Mouse (Mus musculus) limb, embryonic 10.5 days (tissue): ENCODE measurements around the gene Fkbp5. TPM values are rescaled to one million over a fixed set of nuclear protein-coding genes. Genes with fewer than 3 reads are reported as not detected.
"Not testable (repeated sequence)": the region's sequence is repeated elsewhere in the genome, so short reads cannot be mapped to it uniquely, and the experiment has no call there.

Experiments
- DNase-seq: peaks from one replicate; pipeline ENCODE4 v3.0.0-alpha.2; 2017; ENCODE audit warnings: low spot score
- H3K27ac ChIP-seq: fragments of 300-500 bp; sonication (generic); 2 replicates; pipeline ENCODE4 v1.5.1; 2016; ENCODE audit warnings: mild to moderate bottlenecking
- H3K27me3 ChIP-seq: fragments of 300-500 bp; sonication (generic); 2 replicates; pipeline ENCODE4 v1.6.1; 2016; ENCODE audit warnings: low read depth, mild to moderate bottlenecking; ENCODE audit not compliant: poor library complexity, severe bottlenecking
- H3K36me3 ChIP-seq: fragments of 300-500 bp; sonication (generic); 2 replicates; pipeline ENCODE4 v1.6.1; 2016; ENCODE audit warnings: mild to moderate bottlenecking, moderate library complexity
- H3K4me1 ChIP-seq: fragments of 300-500 bp; sonication (generic); 2 replicates; pipeline ENCODE4 v1.6.1; 2016
- H3K4me3 ChIP-seq: fragments of 300-500 bp; sonication (generic); 2 replicates; pipeline ENCODE4 v1.5.1; 2016; ENCODE audit warnings: mild to moderate bottlenecking, moderate library complexity
- H3K9me3 ChIP-seq: fragments of 300-500 bp; sonication (generic); replicated peaks from 2 replicates; pipeline ENCODE4 v1.6.1; 2016; ENCODE audit warnings: mild to moderate bottlenecking
- WGBS: fragments of 180-500 bp; shearing (Covaris S2); methylation state at CpG from one replicate; pipeline ENCODE4 v1.1.7; 2016; 5-methylcytosine and 5-hydroxymethylcytosine counted together
- polyA plus RNA-seq: library from polyadenylated mRNA; unstranded; fragments of >200 nt; fragmentation: Nextera tagmentation; extraction: Ambion mirVana; gene quantifications from 2 replicates; pipeline ENCODE4 v1.2.1, GENCODE M21; 2016

Fkbp5 gene
- polyA plus RNA-seq, 1 experiment from 2014 or later, result 32.6 TPM

DNA sequence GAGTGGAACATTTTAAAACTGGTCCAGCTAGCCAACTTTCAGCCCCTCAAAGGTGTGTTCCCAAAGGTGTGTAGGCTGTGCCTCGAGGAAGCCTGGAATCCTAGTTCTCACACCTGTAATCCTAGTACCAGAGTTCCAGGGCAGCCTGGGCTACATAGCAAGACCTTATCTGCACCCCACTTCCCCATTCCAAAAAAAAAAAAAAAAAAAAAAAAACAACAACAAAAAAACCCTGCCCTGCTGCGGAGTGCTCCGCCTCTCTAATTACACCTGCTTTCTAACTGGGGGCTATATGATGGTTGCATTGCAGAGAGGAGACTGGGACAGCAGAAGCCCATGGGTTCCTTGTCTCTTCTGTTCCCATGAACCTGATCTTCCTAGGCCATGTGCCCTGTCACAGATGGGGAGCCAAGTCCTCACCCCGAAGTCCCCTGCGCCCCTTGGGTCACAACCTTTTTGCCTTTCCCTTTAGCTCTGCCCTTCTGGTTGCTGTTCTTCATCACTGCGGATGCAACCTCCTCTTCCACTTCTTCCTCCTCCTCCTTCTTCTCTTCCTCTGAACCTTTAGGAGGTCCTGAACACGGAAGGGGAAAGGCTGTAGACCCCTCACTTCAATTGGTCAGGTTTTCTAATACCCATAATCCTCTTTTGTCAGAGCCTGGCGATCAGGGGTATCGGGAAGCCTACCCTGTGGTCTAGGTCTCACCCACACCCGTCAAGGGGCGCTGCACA is 155.2 kb downstream of the Fkbp5 start:
- H3K4me3 ChIP-seq, result peak overlapping the region; percentile 51
- no peaks in the 10 kb centered on the region for H3K9me3 ChIP-seq
- H3K4me1 ChIP-seq, result peaks cover 49% of the 10 kb centered on the region
- DNase-seq, result no peak
- no peaks in the 10 kb centered on the region for H3K36me3 ChIP-seq
- peaks cover 93% of the 10 kb centered on the region for H3K27me3 ChIP-seq
- WGBS, result 30% methylated on average over 11 of the region's 11 CpGs
- H3K27ac ChIP-seq, result peak overlapping the region; percentile 74

DNA sequence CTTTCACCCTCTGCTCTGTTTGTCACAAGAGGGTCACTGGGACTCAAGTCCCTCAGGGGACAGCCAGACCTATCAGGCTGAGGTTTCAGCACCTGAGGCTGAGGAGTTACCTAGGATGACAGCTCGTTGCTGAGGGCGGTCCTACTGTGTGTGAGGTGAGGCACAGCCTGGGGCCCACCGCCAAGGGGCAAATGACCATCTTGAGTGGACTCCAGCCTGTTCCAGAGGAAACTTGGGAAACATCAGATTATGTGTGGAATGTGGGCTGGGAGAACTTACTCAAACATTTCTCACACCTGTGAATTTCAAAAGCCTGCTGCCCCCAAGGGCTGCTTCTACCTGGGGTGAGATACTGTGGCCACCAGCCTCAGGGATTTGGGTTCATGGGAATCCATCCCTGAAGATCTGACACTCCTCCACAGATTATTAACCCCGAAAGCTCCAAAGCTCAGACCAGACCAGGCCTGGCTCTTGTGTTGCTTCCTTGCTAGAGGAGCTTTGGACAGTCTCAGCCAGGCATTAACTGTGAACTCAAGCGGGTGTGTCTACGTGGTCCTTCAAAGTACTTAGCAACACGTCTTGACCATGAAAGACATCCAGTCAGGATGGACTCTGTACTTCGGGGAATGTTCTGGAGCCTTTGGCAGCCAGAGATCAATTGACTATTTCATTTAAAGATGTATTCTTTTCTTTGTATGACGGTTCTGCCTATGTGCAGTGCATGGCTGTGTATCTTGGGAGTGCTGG is 156.6 kb downstream of the Fkbp5 start:
- Histone ChIP-seq H3K36me3 (no peaks in the 10 kb centered on the region), H3K4me1 (peaks cover 49% of the 10 kb centered on the region), H3K9me3 (no peaks in the 10 kb centered on the region), H3K27ac (no peak overlapping the region), H3K4me3 (no peak overlapping the region), H3K27me3 (peaks cover 89% of the 10 kb centered on the region)
- no peak for DNase-seq
- 75% methylated on average over 9 of the region's 9 CpGs for WGBS

GRCm38 (mm10) chr17:28358576-28359261 is 158.6 kb downstream of the Fkbp5 start:
- DNase-seq, H3K36me3 ChIP-seq, H3K27ac ChIP-seq, H3K9me3 ChIP-seq, H3K4me3 ChIP-seq: not testable (repeated sequence)
- Histone ChIP-seq H3K4me1 (peaks cover 32% of the 10 kb centered on the region), H3K27me3 (peaks cover 70% of the 10 kb centered on the region)
- WGBS, result 13% methylated on average over 24 of the region's 24 CpGs

DNA sequence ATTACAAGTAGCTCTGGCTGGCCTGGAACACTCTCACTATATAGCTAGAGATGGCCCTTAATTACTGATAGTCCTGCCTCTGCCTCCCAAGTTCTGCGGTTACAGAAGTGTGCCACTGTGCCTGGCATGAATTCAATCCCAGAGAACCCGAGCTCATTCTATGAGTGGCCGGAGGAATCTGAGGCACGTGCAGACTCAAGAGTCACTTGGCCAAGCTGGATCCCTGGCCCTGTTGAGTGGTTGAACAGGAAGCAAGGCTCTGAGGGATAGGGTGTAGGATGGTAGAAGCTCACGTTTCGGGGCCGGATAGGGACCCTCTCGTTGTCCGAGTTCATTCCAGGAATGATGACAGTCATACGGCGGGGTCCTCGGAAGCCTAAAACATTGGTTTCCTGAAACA is 161.5 kb downstream of the Fkbp5 start:
- DNase-seq, result no peak
- WGBS, result 89% methylated on average over 12 of the region's 12 CpGs
- Histone ChIP-seq H3K9me3 (no peaks in the 10 kb centered on the region), H3K27me3 (peaks cover 49% of the 10 kb centered on the region), H3K4me1 (peaks cover 35% of the 10 kb centered on the region), H3K27ac (no peak overlapping the region), H3K36me3 (no peaks in the 10 kb centered on the region), H3K4me3 (no peak overlapping the region)

DNA sequence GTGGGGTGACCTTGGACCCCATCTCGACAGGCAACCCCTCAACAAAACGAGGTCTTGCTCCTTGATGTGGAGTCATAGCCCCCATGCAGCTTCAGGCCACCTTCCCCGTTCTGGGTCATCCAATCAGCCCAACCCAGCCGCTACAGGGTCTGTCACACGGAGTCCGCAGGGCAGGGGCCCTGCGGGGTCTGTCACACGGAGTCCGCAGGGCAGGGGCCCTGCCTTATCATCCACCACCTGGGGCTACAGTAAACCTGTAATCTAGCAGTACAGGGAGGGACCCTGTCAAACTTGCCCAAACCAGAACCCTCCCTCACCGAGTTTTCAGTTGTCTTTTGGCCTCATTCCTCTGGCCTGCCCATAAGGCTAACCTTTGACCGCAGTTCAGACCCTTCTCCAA is 165.3 kb downstream of the Fkbp5 start:
- no peak for DNase-seq
- Histone ChIP-seq H3K27ac (peak overlapping the region; percentile 96), H3K4me3 (peak overlapping the region; percentile 86), H3K36me3 (no peaks in the 10 kb centered on the region), H3K9me3 (no peaks in the 10 kb centered on the region), H3K27me3 (peaks cover 19% of the 10 kb centered on the region), H3K4me1 (peaks cover 52% of the 10 kb centered on the region)
- 4% methylated on average over 11 of the region's 11 CpGs for WGBS

DNA sequence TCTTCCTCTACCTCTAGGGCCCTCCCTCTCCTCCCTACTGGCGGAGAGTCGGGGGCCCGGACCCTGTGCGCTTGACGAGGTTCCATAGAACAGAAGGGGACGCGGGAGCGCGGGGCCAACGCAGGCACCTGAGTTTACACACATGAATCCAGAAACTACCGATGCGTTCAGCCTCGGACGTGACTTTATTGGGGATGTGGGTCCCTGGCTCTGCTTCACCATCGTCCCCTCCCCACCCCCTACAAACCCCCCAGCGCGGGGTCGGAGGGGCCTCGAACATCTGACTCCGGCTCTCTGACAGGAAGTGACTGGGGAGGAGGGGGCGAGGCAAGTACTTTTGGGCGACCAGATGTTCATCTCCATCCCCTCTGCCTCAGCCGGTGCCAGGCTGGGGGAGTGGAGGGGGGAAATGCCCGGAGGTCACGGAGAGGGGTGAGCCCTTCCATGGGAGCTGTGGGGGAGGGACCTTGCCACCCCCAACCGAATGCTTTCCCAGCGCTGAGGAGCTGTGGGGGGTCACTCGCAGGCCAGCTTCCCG is 165.9 kb downstream of the Fkbp5 start:
- DNase-seq, result no peak
- WGBS, result under 1% methylated on average over 29 of the region's 29 CpGs
- Histone ChIP-seq H3K9me3 (no peaks in the 10 kb centered on the region), H3K4me1 (peaks cover 58% of the 10 kb centered on the region), H3K27me3 (peaks cover 17% of the 10 kb centered on the region), H3K27ac (peak overlapping the region; percentile 96), H3K36me3 (no peaks in the 10 kb centered on the region), H3K4me3 (peak overlapping the region; percentile 86)

- H3K27me3 ChIP-seq, result peaks cover 17% of the 10 kb centered on the region
- peak within 1 kb of the TSS; percentile 96 for H3K27ac ChIP-seq
- H3K9me3 ChIP-seq, result no peaks in the 10 kb centered on the region
- H3K4me3 ChIP-seq, result peak within 1 kb of the TSS; percentile 86
- peaks cover 65% of the 10 kb centered on the region for H3K4me1 ChIP-seq
- H3K36me3 ChIP-seq, result no peaks in the 10 kb centered on the region
- peak; percentile 93 for DNase-seq
- under 1% methylated on average over 61 of the region's 73 CpGs for WGBS
These were observed 166.6 kb downstream of the Fkbp5 start, which contains the start of gene Tead3 for GRCm38 (mm10) chr17:28350466-28351352. Gene Tead3 (minus strand): TSS chr17:28350817.

DNA sequence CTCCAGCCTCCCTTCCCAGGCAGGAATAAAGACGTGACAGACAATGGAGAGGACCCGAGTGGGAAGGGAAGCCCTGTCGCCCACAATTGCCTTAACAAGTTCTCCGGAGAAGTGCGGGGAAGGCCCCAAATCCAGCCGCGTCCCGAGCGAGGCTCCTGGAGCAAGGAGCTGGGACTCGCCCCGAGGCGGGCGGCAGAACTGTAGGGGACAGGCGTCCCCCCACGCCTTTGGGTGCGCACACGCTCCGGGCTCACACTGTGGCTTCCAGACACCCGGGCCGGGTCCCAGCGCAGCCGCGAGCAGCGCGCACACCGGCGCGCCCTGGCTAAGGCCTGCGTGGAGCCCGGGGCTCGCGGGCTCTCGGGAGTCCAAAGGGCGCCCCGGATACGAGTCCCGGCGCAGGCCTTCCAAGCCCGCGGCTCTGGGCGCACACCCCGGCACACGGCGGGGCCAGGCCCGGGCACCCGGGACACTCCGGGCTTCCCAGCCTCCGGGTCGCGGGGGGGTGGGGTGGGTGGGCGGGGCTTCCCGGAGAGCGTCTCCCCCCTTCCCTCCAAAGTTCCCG is 167.3 kb downstream of the Fkbp5 start:
- H3K27ac ChIP-seq, result peak overlapping the region; percentile 96
- peak; percentile 69 for DNase-seq
- H3K36me3 ChIP-seq, result no peaks in the 10 kb centered on the region
- under 1% methylated on average over 54 of the region's 54 CpGs for WGBS
- peaks cover 17% of the 10 kb centered on the region for H3K27me3 ChIP-seq
- peak overlapping the region; percentile 86 for H3K4me3 ChIP-seq
- H3K4me1 ChIP-seq, result peaks cover 73% of the 10 kb centered on the region
- no peaks in the 10 kb centered on the region for H3K9me3 ChIP-seq

DNA sequence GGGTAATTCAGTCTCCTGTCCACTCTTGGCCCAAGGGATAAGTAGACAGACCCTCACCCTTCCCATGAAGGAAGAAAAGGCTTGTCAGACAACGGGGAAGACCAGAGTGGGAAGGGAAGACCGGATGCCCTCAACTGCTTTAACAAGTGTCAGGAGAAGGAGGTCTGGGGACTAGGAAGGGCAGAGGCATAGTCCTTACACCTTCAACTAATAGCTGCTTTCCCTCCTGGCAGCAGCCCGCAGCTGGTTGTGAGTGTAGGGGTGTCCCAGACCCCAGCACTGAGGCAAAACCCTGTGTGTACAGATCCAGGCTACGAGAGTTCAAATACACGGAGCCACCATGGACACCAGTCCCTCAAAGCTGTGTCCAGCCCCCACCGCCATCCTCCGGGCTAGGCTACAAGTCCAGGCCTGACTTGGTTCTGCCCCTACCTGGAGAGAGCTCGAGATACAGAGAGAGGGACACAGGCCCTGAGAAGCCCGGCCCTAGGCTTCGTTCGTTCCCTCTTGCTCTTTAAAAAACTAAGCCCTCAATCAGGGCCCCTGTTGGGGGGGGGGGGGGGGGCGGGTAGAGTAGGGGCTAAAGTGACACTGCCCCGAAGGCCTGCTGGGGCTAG is 168.0 kb downstream of the Fkbp5 start:
- peak overlapping the region; percentile 96 for H3K27ac ChIP-seq
- no peaks in the 10 kb centered on the region for H3K36me3 ChIP-seq
- WGBS, result 11% methylated on average over 13 of the region's 13 CpGs
- peaks cover 79% of the 10 kb centered on the region for H3K4me1 ChIP-seq
- H3K4me3 ChIP-seq, result peak overlapping the region; percentile 86
- peak; percentile 51 for DNase-seq
- peaks cover 17% of the 10 kb centered on the region for H3K27me3 ChIP-seq
- no peaks in the 10 kb centered on the region for H3K9me3 ChIP-seq
